Mouse (Mus musculus): ENCODE measurements around the gene Map3k20. TPM values are rescaled to one million over a fixed set of nuclear protein-coding genes. Genes with fewer than 3 reads are reported as not detected.

The Map3k20 gene
- polyA plus RNA-seq, 1 experiment from 2014 or later = 4.4 TPM

- no peaks in the 10 kb centered on the region for H3K27me3 ChIP-seq (ENCODE audit: control insufficient read depth, insufficient read depth, low read depth, low read length)
- no peak for ATAC-seq
- no peaks in the 10 kb centered on the region for H3K4me1 ChIP-seq (ENCODE audit: control insufficient read depth, insufficient read depth, low read length)
- H3K4me2 ChIP-seq (ENCODE audit: low read length) = no peak overlapping the region
- no peak overlapping the region for H3K27ac ChIP-seq (ENCODE audit: low read length)
- no peaks in the 10 kb centered on the region for H3K36me3 ChIP-seq (ENCODE audit: control insufficient read depth, insufficient read depth, low read length)
- 95% methylated on average over 8 of the region's 8 CpGs for WGBS
- H3K4me3 ChIP-seq (ENCODE audit: low read depth, low read length) = no peak overlapping the region
- no peaks in the 10 kb centered on the region for H3K9me3 ChIP-seq (replicated peaks; ENCODE audit: control insufficient read depth, low read length, poor library complexity, severe bottlenecking)
- no peak overlapping the region for H3K9ac ChIP-seq (ENCODE audit: low read depth, low read length)
Measured at GRCm38 (mm10) chr2:72351776-72352175, 66.3 kb downstream of the Map3k20 start.

DNA sequence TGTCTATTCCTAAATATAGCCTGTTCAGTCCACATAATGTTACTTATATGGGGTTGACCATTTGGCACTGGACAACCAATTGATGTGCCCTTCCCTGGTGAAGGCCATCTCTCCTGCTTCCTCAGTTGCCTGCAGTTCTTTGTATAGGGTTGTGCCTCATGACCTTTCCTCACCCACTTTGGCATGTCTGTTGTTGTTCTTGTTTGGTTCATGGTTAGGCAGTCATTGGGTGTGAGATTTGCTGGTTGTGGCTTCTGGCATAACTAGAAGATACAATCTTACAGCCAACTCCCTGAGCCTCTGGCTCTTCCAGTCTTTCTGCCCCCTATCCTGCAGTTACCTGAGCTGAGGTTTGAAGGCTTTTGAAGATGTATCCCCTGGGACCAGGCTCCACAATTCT is 67.3 kb downstream of the Map3k20 start:
- Histone ChIP-seq H3K36me3 (ENCODE audit: control insufficient read depth, insufficient read depth, low read length) (no peaks in the 10 kb centered on the region), H3K4me3 (ENCODE audit: low read depth, low read length) (no peak overlapping the region), H3K9me3 (replicated peaks; ENCODE audit: control insufficient read depth, low read length, poor library complexity, severe bottlenecking) (no peaks in the 10 kb centered on the region), H3K27ac (ENCODE audit: low read length) (no peak overlapping the region), H3K9ac (ENCODE audit: low read depth, low read length) (no peak overlapping the region), H3K27me3 (ENCODE audit: control insufficient read depth, insufficient read depth, low read depth, low read length) (no peaks in the 10 kb centered on the region), H3K4me1 (ENCODE audit: control insufficient read depth, insufficient read depth, low read length) (no peaks in the 10 kb centered on the region), H3K4me2 (ENCODE audit: low read length) (no peak overlapping the region)
- ATAC-seq = no peak

GRCm38 (mm10) chr2:72356471-72356870 is 71.0 kb downstream of the Map3k20 start:
- Histone ChIP-seq H3K27ac (ENCODE audit: low read length) (no peak overlapping the region), H3K4me3 (ENCODE audit: low read depth, low read length) (no peak overlapping the region), H3K36me3 (ENCODE audit: control insufficient read depth, insufficient read depth, low read length) (no peaks in the 10 kb centered on the region), H3K27me3 (ENCODE audit: control insufficient read depth, insufficient read depth, low read depth, low read length) (no peaks in the 10 kb centered on the region), H3K9ac (ENCODE audit: low read depth, low read length) (no peak overlapping the region), H3K9me3 (replicated peaks; ENCODE audit: control insufficient read depth, low read length, poor library complexity, severe bottlenecking) (no peaks in the 10 kb centered on the region), H3K4me2 (ENCODE audit: low read length) (no peak overlapping the region), H3K4me1 (ENCODE audit: control insufficient read depth, insufficient read depth, low read length) (no peaks in the 10 kb centered on the region)
- no peak for ATAC-seq
- 79% methylated on average over 10 of the region's 10 CpGs for WGBS

- Histone ChIP-seq H3K27me3 (ENCODE audit: control insufficient read depth, insufficient read depth, low read depth, low read length) (no peaks in the 10 kb centered on the region), H3K36me3 (ENCODE audit: control insufficient read depth, insufficient read depth, low read length) (no peaks in the 10 kb centered on the region), H3K4me3 (ENCODE audit: low read depth, low read length) (no peak overlapping the region), H3K9ac (ENCODE audit: low read depth, low read length) (no peak overlapping the region), H3K9me3 (replicated peaks; ENCODE audit: control insufficient read depth, low read length, poor library complexity, severe bottlenecking) (no peaks in the 10 kb centered on the region), H3K27ac (ENCODE audit: low read length) (no peak overlapping the region), H3K4me2 (ENCODE audit: low read length) (no peak overlapping the region), H3K4me1 (ENCODE audit: control insufficient read depth, insufficient read depth, low read length) (no peaks in the 10 kb centered on the region)
- ATAC-seq = no peak
- WGBS = 30% methylated on average over 3 of the region's 3 CpGs
Measured at GRCm38 (mm10) chr2:72361572-72361971, 76.1 kb downstream of the Map3k20 start.

- H3K4me2 ChIP-seq (ENCODE audit: low read length) = no peak overlapping the region
- no peak overlapping the region for H3K9ac ChIP-seq (ENCODE audit: low read depth, low read length)
- no peaks in the 10 kb centered on the region for H3K9me3 ChIP-seq (replicated peaks; ENCODE audit: control insufficient read depth, low read length, poor library complexity, severe bottlenecking)
- H3K4me3 ChIP-seq (ENCODE audit: low read depth, low read length) = no peak overlapping the region
- no peak for ATAC-seq
- WGBS = 97% methylated on average over 1 of the region's 1 CpGs
- no peak overlapping the region for H3K27ac ChIP-seq (ENCODE audit: low read length)
- H3K36me3 ChIP-seq (ENCODE audit: control insufficient read depth, insufficient read depth, low read length) = no peaks in the 10 kb centered on the region
- H3K4me1 ChIP-seq (ENCODE audit: control insufficient read depth, insufficient read depth, low read length) = no peaks in the 10 kb centered on the region
- no peaks in the 10 kb centered on the region for H3K27me3 ChIP-seq (ENCODE audit: control insufficient read depth, insufficient read depth, low read depth, low read length)
Measured at GRCm38 (mm10) chr2:72363449-72363848, 78.0 kb downstream of the Map3k20 start.

DNA sequence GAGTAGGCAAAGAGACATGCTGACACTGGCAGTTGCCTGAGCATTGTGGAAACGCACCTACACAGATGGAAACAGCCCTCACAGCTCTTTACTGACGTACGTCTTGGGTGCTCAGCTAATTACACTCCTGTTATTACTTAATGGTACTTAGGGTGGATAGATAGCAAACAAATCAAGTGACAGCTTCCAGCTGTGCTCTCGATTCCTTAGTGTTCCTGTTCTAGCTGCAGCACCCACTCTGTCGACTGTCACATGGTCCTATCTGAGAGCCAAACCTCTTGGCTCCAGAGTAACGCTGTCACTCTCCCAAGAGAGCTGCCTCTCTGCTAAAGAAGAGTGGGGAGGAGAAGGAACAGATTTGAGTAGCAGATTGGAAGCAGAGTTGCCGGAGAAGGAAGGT is 80.5 kb downstream of the Map3k20 start:
- Histone ChIP-seq H3K9ac (ENCODE audit: low read depth, low read length) (no peak overlapping the region), H3K36me3 (ENCODE audit: control insufficient read depth, insufficient read depth, low read length) (no peaks in the 10 kb centered on the region), H3K4me3 (ENCODE audit: low read depth, low read length) (no peak overlapping the region), H3K27ac (ENCODE audit: low read length) (no peak overlapping the region), H3K4me2 (ENCODE audit: low read length) (no peak overlapping the region), H3K4me1 (ENCODE audit: control insufficient read depth, insufficient read depth, low read length) (no peaks in the 10 kb centered on the region), H3K9me3 (replicated peaks; ENCODE audit: control insufficient read depth, low read length, poor library complexity, severe bottlenecking) (no peaks in the 10 kb centered on the region), H3K27me3 (ENCODE audit: control insufficient read depth, insufficient read depth, low read depth, low read length) (no peaks in the 10 kb centered on the region)
- 77% methylated on average over 7 of the region's 7 CpGs for WGBS
- no peak for ATAC-seq

- H3K9ac ChIP-seq (ENCODE audit: low read depth, low read length) = no peak overlapping the region
- ATAC-seq = no peak
- 68% methylated on average over 5 of the region's 5 CpGs for WGBS
- no peak overlapping the region for H3K27ac ChIP-seq (ENCODE audit: low read length)
- H3K36me3 ChIP-seq (ENCODE audit: control insufficient read depth, insufficient read depth, low read length) = no peaks in the 10 kb centered on the region
- no peak overlapping the region for H3K4me2 ChIP-seq (ENCODE audit: low read length)
- H3K9me3 ChIP-seq (replicated peaks; ENCODE audit: control insufficient read depth, low read length, poor library complexity, severe bottlenecking) = no peaks in the 10 kb centered on the region
- H3K4me3 ChIP-seq (ENCODE audit: low read depth, low read length) = no peak overlapping the region
- no peaks in the 10 kb centered on the region for H3K4me1 ChIP-seq (ENCODE audit: control insufficient read depth, insufficient read depth, low read length)
- H3K27me3 ChIP-seq (ENCODE audit: control insufficient read depth, insufficient read depth, low read depth, low read length) = no peaks in the 10 kb centered on the region
Measured at GRCm38 (mm10) chr2:72366503-72366902, 81.1 kb downstream of the Map3k20 start.

GRCm38 (mm10) chr2:72367850-72368249 is 82.4 kb downstream of the Map3k20 start:
- ATAC-seq = no peak
- Histone ChIP-seq H3K9ac (ENCODE audit: low read depth, low read length) (no peak overlapping the region), H3K4me3 (ENCODE audit: low read depth, low read length) (no peak overlapping the region), H3K27ac (ENCODE audit: low read length) (no peak overlapping the region), H3K9me3 (replicated peaks; ENCODE audit: control insufficient read depth, low read length, poor library complexity, severe bottlenecking) (no peaks in the 10 kb centered on the region), H3K4me2 (ENCODE audit: low read length) (no peak overlapping the region), H3K4me1 (ENCODE audit: control insufficient read depth, insufficient read depth, low read length) (no peaks in the 10 kb centered on the region), H3K27me3 (ENCODE audit: control insufficient read depth, insufficient read depth, low read depth, low read length) (no peaks in the 10 kb centered on the region), H3K36me3 (ENCODE audit: control insufficient read depth, insufficient read depth, low read length) (no peaks in the 10 kb centered on the region)
- WGBS = 92% methylated on average over 5 of the region's 5 CpGs

GRCm38 (mm10) chr2:72369140-72369600 is 83.7 kb downstream of the Map3k20 start:
- Histone ChIP-seq H3K27ac (ENCODE audit: low read length) (no peak overlapping the region), H3K27me3 (ENCODE audit: control insufficient read depth, insufficient read depth, low read depth, low read length) (no peaks in the 10 kb centered on the region), H3K4me1 (ENCODE audit: control insufficient read depth, insufficient read depth, low read length) (no peaks in the 10 kb centered on the region), H3K4me2 (ENCODE audit: low read length) (no peak overlapping the region), H3K9ac (ENCODE audit: low read depth, low read length) (no peak overlapping the region), H3K9me3 (replicated peaks; ENCODE audit: control insufficient read depth, low read length, poor library complexity, severe bottlenecking) (no peaks in the 10 kb centered on the region), H3K36me3 (ENCODE audit: control insufficient read depth, insufficient read depth, low read length) (no peaks in the 10 kb centered on the region), H3K4me3 (ENCODE audit: low read depth, low read length) (no peak overlapping the region)
- WGBS = 82% methylated on average over 6 of the region's 6 CpGs
- ATAC-seq = no peak

GRCm38 (mm10) chr2:72372136-72372535 is 86.7 kb downstream of the Map3k20 start:
- 84% methylated on average over 13 of the region's 13 CpGs for WGBS
- H3K27ac ChIP-seq (ENCODE audit: low read length) = no peak overlapping the region
- H3K36me3 ChIP-seq (ENCODE audit: control insufficient read depth, insufficient read depth, low read length) = no peaks in the 10 kb centered on the region
- no peak overlapping the region for H3K4me3 ChIP-seq (ENCODE audit: low read depth, low read length)
- H3K9me3 ChIP-seq (replicated peaks; ENCODE audit: control insufficient read depth, low read length, poor library complexity, severe bottlenecking) = no peaks in the 10 kb centered on the region
- H3K4me1 ChIP-seq (ENCODE audit: control insufficient read depth, insufficient read depth, low read length) = no peaks in the 10 kb centered on the region
- no peak for ATAC-seq
- no peaks in the 10 kb centered on the region for H3K27me3 ChIP-seq (ENCODE audit: control insufficient read depth, insufficient read depth, low read depth, low read length)
- no peak overlapping the region for H3K4me2 ChIP-seq (ENCODE audit: low read length)
- H3K9ac ChIP-seq (ENCODE audit: low read depth, low read length) = no peak overlapping the region

Data from midbrain, embryonic 16.5 days (tissue).